30 mouse cellular contexts compared by ENCODE assay signal in the genomic region with DNA sequence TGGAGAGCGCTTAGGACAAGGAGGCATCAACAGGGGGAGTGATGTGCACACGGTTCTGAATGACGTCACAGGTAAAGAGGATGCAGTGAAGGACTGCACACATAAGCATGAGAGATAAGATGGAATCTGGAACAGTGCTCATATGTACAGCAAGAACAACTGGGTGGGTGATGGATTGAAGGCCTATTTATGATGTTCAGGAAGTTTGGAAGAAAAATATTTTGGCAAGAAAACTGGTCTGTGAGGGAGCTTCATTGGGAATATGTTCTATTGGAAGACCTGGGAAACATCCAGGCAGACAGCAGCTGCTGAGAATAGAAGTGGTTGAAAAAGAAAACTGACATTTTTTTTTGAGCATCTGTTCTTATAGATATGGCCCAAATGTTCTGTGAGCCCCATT.
A peak's percentile ranks its signal among the peaks of the same experiment; 100 is the strongest.
DNase-seq lines count a peak whose midpoint lies in the region; TF ChIP-seq lines count a peak whose summit lies in the region.
"Had no signal": no experiment of that assay in that cellular context is flagged by ENCODE, and none has a peak within 500 bp of the region (broad histone marks: within the 10 kb centered on the region; RNA-seq: fewer than 3 reads in every experiment).

No protein-coding gene starts in this region.

- H3K4me3 ChIP-seq in cortical plate, adult 2 months (ENCODE audit: insufficient read depth, low read length), result no peak overlapping the region
- H3K4me3 ChIP-seq: embryonic facial prominence, embryonic 13.5 days; forebrain, embryonic 10.5 days; forebrain, embryonic 15.5 days; gastrocnemius, adult 2 months; hindbrain, embryonic 13.5 days; layer of hippocampus, adult 2 months; limb, embryonic 13.5 days; lung, embryonic 15.5 days; midbrain, embryonic 12.5 days; neural tube, embryonic 13.5 days had no signal

- H3K4me1 ChIP-seq in cortical plate, adult 2 months (ENCODE audit: control insufficient read depth, insufficient read depth, low read length), result peaks cover 1% of the 10 kb centered on the region; the same call in 1 of the 2 replicates
- H3K4me1 ChIP-seq: forebrain, embryonic 10.5 days; forebrain, embryonic 15.5 days; lung, embryonic 15.5 days; midbrain, embryonic 12.5 days had no signal

- intact Hi-C loops in left cerebral cortex, postnatal 25 days (cut with DNase I), result loop anchor here (5.0 kb wide), 1 partner anchor 327 kb away; no protein-coding TSS in a partner anchor
- intact Hi-C loops in heart, postnatal 14 days (cut with DNase I), result no loop called here

- H3K27ac ChIP-seq in cortical plate, adult 2 months (ENCODE audit: insufficient read depth, low read length), result 0 out of 2 replicates have a peak overlapping the region, but pooled peaks have one; percentile 11
- H3K27ac ChIP-seq: embryonic facial prominence, embryonic 13.5 days; forebrain, embryonic 10.5 days; forebrain, embryonic 15.5 days; gastrocnemius, adult 2 months; hindbrain, embryonic 13.5 days; layer of hippocampus, adult 2 months; limb, embryonic 13.5 days; lung, embryonic 15.5 days; midbrain, embryonic 12.5 days; neural tube, embryonic 13.5 days had no signal

- TF ChIP-seq POLR2A in cortical plate, adult 2 months (IDR thresholded peaks at IDR 0.05; ENCODE audit: extremely low read depth, insufficient read depth, low read length), result no peak

- TF ChIP-seq CTCF in cortical plate, adult 2 months (IDR thresholded peaks at IDR 0.05; ENCODE audit: extremely low read depth, insufficient read depth, low read length), result no peak

- peak; percentile 32 for DNase-seq in layer of hippocampus, adult 9-11 months
- DNase-seq in layer of hippocampus, postnatal 36 days, result no peak
- DNase-seq in brain, adult 2 months (ENCODE audit: low read depth, low spot score), result peak; percentile 80
- DNase-seq in left cerebral cortex, postnatal 25 days (ENCODE audit: low spot score in 2 of 2), result peak; percentile 30 to 86
- no peak for DNase-seq in kidney, adult 8-10 months
- DNase-seq in heart, postnatal 14 days, result no peak
- no peak for DNase-seq in kidney, postnatal 14 days
- DNase-seq: adrenal gland, adult 8-10 months; B cell, adult 2 months; cerebellum, adult 11 months; cerebellum, adult 9-10 months; cerebellum, postnatal 36 days; embryo, embryonic 11 days; gastrocnemius, adult 2 months; gastrocnemius, postnatal 36 days; heart, adult 18-20 months; heart, postnatal 4 days; kidney, adult 9 months; kidney, postnatal 25 days; thymus, postnatal 14 days had no signal

Comparison
In these comparisons a context has a peak if more than half of its experiments do, and no peak if none do; other contexts are left out.
1. DNase-seq: peak in layer of hippocampus, adult 9-11 months (single experiment), brain, adult 2 months (single experiment) and left cerebral cortex, postnatal 25 days (2 of 2); none in layer of hippocampus, postnatal 36 days (0 of 2), kidney, adult 8-10 months (0 of 2), heart, postnatal 14 days (0 of 2) and kidney, postnatal 14 days (single experiment).